Mouse (Mus musculus) urinary bladder, postnatal 25 days (tissue): ENCODE data around the gene Elmod1.
A peak's percentile ranks its signal among the peaks of the same experiment; 100 is the strongest.
"Not testable (repeated sequence)": the region's sequence is repeated elsewhere in the genome, so short reads cannot be mapped to it uniquely, and the experiment has no call there.

ENCODE experiments used
- DNase-seq: peaks from one replicate; pipeline ENCODE4 v3.0.0; 2022; ENCODE audit warnings: low spot score

Elmod1 gene

DNA sequence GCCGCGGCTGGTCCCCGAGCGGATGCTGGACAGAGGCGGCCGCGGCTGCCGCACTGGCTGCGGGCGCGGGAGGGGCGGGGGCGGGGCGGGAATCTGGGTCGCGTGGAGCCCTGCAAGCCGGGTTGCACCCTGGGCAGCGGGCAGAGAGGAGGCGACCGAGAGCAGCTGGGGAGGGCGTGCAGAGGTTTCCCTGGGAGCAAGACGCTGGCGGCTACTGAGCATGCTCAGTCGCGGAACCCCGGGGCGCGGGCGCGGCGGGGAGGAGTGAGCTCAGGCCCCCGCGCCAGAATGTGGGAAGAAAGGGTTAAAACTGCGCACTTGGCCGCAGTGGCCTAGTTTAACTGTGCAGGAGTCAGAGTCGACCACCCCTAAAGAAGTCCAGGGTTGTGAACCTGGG is at the start of gene Elmod1:
TSS of gene Elmod1 (minus strand) at position 180 of the 397 bp plus-strand sequence.
- no peak for DNase-seq

DNA sequence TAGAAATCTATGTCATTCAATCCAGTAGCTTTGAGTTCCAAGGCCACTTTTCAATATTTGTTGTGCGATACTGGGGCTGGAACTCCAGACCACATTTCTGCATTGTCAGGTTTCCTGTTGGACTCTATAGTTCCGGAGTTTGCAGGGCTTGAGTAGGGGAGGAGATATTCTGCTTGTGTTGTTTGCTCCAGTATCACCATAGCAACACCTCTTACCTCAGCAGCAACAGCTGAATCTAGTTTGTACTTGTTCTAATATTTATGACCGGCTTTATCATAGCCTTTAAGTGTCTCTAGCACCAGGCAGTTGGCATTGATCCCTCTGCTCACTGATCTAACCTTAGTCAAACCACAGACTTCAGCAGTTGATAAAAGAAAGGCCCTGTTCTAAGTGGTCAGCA is 47.7 kb upstream of the Elmod1 start:
- DNase-seq, result no peak

DNA sequence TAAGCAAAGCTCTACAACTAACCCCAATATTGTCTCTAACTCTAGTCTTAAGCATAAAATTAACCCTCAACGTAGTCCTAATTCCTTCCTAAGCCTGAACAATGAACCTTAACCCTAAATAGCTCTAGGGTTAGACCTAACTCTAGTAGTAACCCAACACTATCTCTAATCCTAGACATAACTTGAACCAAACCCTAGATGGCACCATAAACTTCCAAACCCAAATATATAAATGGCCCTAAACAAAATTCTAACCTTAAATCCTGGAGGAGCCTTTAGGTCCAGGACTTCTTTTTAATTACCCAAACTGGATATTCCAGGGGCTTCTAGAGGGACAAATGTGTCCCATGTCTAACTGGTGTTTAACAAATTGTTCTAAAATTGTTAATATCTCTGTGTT is 19.4 kb upstream of the Elmod1 start:
- no peak for DNase-seq

DNA sequence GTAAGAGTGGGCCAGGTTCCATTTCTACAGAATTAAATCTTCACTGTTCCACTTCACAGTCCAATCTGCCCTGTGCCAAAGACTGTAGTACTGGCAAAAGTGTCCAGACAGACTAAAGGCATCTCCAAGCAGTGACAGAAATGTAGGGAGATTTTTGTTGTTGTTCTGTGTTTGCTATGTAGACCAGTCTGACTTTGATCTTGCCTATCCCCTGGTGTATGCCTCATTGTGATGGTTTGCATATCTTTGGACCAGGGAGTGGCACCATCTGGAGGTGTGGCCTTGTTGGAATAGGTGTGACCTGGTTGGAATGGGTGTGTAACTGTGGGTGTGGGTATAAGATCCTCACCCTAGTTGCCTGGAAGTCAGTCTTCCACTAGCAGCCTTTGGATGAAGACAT is 17.5 kb upstream of the Elmod1 start:
- DNase-seq, result not testable (repeated sequence)

DNA sequence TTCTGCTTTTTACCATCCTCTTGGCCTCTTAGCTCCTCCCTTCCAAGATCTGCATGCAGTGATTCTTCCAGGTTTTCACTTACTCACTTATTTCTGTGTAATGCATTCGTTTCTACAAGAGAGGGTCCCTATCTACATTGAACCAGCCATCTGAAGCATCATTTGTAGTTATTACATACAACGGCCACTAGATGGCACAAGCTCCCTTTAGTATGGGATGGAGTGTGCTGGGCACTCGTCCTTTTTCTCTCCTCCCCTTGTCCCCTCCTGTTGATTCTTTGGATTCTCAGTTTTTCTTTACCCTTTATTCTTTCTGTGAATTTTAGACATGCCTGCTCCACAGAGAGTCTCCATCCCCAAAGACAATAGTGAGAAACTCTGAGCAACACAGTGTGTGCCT is 15.8 kb upstream of the Elmod1 start:
- peak; percentile 35 for DNase-seq

DNA sequence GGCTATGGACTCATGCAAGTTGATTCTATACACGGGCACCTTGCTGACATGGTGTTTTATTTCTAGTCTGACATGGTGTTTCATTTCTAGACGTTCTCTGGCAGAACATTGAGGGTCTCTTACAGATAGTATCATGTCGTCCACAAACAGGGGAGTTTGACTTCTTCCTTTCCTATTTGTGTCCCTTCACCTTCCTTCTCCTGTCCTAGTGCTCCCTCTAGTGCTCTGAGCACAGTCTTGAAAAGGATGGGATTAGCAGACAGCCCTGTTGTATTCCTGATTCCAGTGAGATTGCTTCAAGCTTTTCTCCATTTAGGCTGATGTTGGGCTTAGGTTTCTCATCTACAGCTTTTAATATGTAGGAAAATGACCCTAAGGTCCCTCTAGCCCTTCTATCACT is 11.9 kb upstream of the Elmod1 start:
- no peak for DNase-seq

DNA sequence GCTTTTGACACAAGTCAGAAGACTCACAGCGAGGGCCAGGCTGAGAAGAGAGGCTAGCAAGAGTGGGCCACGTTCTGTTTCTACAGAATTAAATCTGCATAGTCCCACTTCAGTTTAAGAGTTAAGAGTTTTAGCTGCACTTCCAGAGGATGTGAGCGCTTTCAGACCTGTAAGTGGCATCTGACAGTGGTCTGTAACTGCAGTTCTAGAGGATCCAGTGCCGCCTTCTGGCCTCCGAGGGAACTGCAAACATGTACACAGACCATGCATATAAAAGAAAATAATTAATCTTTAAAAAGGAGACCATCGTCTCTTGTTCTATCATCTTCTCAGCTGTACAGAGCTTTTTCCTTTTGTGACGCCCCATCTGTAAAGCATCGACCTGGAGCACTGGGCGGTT is 9.8 kb upstream of the Elmod1 start:
- DNase-seq, result no peak

GRCm38 (mm10) chr9:53974328-53975121 is 576 bp downstream of the Elmod1 start:
- no peak for DNase-seq

DNA sequence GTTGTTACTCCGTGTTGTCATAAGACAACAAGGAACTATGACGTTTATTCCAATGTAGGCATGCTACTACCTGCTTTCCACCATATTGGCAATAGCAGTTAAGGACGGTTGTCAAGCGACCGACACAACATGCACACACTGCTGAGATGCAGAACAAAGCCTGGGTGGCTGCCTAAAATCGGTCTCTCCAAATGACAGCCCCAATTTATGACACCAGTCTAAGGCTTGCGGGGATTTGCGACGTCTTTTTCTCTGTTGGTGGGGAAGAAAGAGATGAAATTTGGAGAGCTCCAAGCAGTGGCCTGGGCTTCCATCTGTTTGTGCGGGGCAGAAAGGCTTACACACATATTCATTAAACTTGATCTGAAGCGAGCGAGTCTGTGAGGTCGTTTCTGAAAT is 1.2 kb downstream of the Elmod1 start:
- DNase-seq, result no peak

DNA sequence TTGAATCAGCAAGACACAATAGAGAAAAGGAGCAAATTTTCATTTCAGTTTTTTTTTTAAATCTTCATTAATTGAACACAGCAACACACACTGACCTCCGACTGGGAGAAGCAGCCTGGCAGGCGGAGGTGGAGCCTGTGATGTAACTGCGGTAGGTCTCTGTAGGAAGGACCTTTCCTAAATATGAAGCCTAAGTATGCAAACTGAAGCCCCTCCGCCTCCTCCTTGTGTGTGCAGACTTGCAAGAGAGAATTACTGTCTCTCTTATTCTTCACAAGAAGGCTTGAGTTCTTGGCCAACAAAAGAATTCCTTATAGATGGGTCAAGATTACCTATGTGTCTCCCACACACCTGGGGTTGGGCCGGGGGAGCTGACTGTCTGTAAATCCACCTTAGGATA is 1.9 kb downstream of the Elmod1 start:
- no peak for DNase-seq

DNA sequence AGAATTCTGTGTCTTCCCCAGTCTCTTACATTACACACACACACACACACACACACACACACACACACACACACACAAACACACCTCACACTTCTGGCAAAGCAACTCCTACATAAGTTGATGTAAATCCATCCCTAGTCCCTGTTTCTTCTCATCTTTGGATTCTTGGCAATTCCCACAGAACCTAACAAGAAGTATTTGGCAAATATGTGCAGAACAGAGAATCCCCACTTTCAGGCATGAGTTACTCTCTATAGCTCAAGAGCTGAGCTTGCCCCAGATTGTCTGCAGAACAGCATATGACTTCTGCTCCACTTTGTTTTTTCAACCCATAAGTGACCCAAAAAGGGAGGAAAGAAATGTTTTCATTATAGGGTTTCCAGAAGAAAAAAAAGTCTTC is 2.7 kb downstream of the Elmod1 start:
- DNase-seq, result no peak

- no peak for DNase-seq
These were observed 7.3 kb downstream of the Elmod1 start for GRCm38 (mm10) chr9:53967610-53968368.

GRCm38 (mm10) chr9:53957021-53957420 is 18.1 kb downstream of the Elmod1 start:
- no peak for DNase-seq

DNA sequence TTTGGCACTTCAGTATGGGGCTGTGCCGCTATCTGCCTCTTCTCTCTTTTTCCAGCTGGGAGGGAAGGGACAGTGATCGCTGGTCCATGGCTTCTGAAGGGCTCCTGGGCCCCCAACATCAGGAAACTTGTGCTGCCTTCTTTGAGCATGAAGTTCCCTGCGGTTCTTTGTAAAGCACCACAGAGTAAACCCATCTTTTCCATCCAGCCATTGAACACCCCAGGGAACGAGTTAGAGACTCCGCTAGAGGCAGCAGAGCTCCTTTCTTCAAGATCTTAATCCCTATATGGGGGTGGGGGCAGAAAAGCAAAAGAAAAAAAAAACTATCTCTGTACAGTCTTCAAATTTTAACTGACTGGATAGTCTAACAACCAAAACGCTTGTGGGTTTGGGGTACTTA is 20.2 kb downstream of the Elmod1 start:
- no peak for DNase-seq

DNA sequence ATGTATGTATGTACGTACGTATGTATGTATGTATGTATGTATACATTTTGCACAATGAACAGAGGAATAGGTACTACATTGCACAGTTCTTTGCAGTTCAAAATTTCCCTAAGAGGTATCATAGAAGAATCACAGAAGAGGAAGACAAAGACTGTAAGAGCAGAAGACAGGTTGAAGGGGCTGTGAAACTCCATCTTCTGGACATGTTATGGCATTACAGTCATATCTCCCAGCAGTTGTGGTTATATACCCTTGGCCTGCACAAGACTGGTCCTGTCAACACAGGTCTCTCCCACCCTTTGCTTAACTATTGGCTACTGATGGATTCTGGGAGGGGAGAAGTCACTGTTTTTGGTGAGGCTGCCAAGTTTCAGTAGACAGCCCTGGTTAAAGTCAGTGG is 27.6 kb downstream of the Elmod1 start:
- DNase-seq, result no peak

DNA sequence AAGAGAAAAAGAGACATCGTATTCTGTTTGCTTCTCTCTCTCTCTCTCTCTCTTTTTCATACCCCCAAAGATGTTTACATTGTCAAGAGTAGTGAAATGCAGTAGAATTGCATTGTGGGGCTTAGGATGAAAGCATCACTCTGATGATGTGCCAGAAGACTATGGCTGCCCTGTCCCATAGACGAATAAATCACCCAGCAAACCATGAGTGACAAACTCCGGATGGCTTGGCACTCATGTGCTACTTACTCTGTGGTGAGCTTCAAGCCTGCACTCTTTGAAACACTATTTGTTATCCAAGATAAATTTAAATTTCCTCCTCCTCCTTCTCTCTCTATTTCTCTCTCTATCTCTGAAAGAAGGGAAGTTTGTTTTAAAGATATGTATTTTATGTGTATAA is 36.5 kb downstream of the Elmod1 start:
- DNase-seq, result no peak

DNA sequence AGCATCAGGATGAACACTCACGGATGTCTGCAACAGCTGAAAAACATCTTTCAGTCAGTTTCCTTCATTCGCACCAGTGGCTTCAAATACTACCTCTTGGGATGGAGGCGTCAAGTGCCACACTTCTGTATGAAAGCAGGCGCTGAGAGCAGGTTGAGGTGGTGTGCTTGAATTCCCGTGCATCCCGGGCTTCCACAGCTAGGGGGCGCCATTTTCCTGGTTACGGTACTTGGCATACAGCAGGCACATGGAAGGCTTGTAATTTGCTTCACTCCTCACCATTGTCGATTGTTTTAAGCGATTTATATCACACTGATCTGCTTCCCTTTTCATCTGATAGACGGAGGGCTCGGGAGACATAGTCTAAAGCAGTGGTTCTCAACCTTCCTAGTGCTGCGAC is 40.9 kb downstream of the Elmod1 start:
- DNase-seq, result no peak

- DNase-seq, result no peak
These were observed 41.7 kb downstream of the Elmod1 start for GRCm38 (mm10) chr9:53933375-53933774.

GRCm38 (mm10) chr9:53930906-53931305 is 44.2 kb downstream of the Elmod1 start:
- DNase-seq, result no peak

GRCm38 (mm10) chr9:53921061-53921460 is 54.0 kb downstream of the Elmod1 start:
- DNase-seq, result no peak

GRCm38 (mm10) chr9:53915929-53916721 is 59.0 kb downstream of the Elmod1 start:
- no peak for DNase-seq

- no peak for DNase-seq
These were observed 64.3 kb downstream of the Elmod1 start for GRCm38 (mm10) chr9:53910823-53911222.

DNA sequence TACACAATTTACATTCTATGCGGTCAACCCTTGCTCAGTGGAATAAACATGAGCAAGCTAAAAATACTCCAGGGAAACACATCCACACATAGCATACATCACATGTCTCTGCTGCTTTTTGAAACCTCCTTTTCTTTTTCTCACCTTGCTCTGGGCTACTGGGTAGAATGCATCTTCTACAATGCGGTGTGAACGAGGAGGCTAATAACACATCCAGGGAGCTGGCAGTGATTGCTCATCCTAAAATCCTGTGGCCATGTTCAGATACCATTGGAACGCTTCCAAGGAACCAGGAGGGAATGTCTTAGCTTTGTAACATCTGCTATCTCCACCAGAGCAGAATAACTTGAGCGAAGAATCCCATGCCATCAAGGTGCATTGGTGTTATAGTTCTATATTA is 64.8 kb downstream of the Elmod1 start:
- no peak for DNase-seq
